Mouse (Mus musculus) spleen, postnatal 10 days (tissue): ENCODE data around the gene Zfp750.

ENCODE experiments used
- DNase-seq, 2 experiments: peaks; one replicate each; pipeline ENCODE4 v3.0.0; 2021 to 2022; ENCODE audit warnings: low spot score in 2 of 2

The Zfp750 gene

GRCm38 (mm10) chr11:121475699-121476415 is 43.3 kb downstream of the Zfp750 start:
- peak; percentile 73 to 87 for DNase-seq

DNA sequence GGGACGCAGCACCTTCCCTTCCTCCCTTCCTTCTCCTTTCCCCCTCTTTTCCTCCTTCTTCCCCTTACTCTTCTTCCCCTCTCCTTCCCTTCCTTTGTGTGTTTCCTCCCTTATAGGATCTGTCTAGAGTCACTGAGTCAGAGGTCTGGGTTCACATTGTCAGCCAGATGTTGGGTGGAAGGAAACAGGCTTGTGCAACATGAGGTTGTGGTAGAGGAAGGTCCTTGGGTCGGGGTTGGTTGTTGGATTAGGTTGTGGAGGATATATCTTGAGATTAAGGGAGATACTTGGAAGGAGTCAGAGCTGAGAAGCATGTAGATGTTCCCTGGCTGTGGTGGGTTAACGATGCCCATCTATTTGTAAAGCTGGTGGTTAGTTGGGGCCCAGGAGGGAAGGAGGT is 44.3 kb downstream of the Zfp750 start:
- DNase-seq: no peak

DNA sequence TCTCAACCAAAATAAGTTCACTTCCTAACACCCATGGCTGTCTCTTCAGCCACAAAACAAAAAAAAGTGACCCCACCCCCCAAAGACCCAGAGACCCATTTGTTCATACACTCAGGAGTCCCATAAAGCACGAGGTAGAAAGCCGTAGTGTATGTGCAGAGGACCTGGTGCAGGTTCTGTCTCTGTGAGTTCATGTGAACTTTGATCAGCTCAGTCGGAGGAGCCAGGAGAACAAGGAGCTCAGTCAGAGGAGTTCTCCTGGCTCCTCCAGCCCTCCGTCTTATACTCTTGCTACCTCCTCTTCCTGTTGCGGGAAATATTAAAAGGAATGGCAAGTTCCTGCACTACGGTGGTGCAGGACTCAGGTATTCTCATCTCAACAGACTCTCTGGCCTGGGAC is 51.7 kb downstream of the Zfp750 start:
- DNase-seq: no peak
